Mouse (Mus musculus) left cerebral cortex, postnatal 25 days (tissue): ENCODE data around the gene Esrp2. TPM values are rescaled to one million over a fixed set of nuclear protein-coding genes. Genes with fewer than 3 reads are reported as not detected.

Experiments
- DNase-seq, 2 experiments: peaks; one replicate each; pipeline ENCODE4 v3.0.0; 2022; ENCODE audit warnings: low spot score in 2 of 2, mixed read lengths in 1 of 2
- intact Hi-C: fragments of 180-260 bp; cut with DNase I; formaldehyde crosslinking; loops from one replicate; pipeline ENCODE4 v1.15.1; 2025
- total RNA-seq, 2 experiments: library from RNA; stranded (reverse); gene quantifications; 2 replicates each; pipeline ENCODE4 v1.2.3; 2021

Gene Esrp2
- not detected for total RNA-seq

DNA sequence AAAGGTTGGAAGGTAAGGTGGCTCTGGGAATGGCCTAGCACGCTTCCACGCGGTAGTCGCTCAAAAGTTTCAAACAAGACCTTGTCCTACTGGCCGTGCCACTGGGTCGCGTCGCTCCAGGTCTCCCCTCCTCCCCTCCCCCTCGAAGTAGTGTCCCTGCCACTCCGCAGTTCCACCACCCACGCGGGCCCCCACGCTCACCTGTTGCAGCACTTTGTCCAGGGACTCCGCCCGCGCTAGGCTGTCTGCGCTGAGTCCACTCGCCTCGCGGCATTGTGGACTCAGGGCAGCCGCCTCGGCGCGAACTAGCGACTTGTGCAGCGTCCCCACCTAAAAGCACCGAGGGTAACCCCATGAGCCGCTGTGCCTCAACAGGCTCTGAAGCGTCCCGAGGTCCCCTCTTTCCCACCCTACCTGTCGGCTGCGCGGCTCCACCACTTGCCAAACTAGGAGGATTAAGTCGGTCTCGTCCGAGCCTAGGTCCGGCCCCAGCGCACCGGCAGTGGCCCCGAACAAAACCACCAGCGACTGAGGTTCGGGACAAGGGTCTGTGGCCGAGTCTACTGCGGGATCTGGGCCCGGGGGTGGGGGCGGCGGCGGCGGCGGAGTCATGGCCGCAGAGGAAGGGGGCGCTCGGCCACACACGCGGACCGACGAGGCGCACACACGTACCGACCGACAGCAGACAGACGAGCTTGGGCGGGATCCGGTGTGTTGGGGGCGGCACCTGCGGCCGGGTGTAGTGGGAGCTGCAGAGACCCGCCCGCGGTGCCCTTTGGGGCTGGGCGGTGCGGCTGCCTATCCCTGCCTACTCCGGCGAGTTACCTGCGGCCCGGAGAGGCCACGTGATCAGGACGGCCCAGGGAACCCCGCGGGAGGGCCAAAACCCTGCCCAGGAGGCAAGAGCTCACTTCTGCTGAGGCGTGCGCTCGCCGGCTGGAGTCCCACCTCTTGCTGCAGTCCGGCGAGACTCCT is at the start of gene Esrp2:
TSS of gene Esrp2 (minus strand) at position 819 of the 975 bp plus-strand sequence.
- DNase-seq = no peak
- intact Hi-C loops = loop anchor here (10.0 kb wide), 1 partner anchor 268 kb away; no protein-coding TSS in a partner anchor

DNA sequence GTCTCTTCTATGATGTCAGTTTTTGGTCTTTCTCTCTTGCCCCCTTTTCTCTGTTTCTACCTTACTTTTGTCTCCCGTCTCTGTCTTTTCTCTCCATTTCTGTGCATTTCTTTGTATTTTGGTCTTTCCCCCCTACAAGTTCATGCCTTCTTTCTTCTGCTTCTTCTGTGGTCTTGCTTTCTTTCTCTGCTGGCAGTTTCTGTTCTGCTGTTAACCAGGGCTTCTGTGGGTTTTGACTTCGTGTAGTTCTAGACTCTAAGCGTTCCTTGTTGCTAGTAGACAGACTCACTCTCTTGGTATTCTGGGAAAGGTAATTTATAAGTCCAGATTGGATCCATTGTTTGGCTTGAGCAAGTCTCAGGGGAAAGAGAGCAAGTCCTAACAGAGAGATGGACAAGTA is 49.6 kb upstream of the Esrp2 start:
- intact Hi-C loops = no loop called here
- no peak for DNase-seq

DNA sequence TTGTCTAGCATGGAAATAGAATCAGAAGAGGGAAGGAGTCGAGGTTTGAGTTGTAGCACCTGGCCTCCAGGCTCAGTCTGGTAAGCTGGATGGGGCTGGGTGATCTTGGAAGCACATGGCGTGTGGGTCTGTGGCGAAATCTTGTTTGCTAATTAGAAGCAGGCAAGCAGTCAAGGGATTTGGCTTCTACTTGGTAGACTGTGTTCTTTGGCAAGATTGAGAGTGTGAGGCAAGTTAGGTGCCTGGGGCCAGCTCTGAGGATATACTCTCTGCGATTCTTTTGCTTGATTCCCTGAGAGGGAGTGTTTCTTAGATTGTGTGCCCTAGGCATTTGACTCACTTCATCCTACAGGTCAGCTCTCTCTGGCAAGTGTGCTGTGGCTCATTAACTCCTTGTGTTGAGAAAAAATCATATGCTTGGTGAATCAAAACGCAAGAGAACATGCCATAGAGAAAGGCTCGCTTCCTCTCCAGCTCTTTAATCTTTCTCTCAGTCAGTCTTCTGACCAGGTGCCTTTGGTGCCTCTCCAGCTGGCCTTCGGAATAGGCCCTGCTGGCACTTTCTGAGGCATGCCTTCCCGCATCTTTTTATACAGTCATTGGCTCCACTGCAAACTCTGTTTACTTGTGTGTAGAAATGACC is 49.0 kb upstream of the Esrp2 start:
- DNase-seq = peak in 1 of 2 experiments; percentile 38
- intact Hi-C loops = no loop called here

DNA sequence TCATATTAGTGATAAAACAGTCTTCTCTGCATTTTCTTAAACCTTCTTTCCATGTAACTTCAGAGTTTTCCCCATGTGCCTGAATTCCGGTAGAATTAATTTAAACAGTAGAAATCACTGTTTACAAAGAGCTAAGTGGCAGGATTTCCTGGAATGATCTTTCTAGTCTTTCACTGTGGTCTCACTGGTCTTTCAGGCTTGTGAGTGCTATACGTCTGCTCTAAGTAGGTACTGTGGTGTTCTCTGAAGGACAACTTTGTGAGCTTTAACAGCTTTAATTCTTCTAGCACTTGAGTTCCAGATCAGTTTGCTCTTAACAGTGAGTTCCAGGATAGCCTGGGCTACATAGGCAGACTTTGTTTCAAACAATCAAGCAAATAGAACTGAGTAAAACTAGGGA is 41.7 kb upstream of the Esrp2 start:
- no peak for DNase-seq
- intact Hi-C loops = no loop called here

DNA sequence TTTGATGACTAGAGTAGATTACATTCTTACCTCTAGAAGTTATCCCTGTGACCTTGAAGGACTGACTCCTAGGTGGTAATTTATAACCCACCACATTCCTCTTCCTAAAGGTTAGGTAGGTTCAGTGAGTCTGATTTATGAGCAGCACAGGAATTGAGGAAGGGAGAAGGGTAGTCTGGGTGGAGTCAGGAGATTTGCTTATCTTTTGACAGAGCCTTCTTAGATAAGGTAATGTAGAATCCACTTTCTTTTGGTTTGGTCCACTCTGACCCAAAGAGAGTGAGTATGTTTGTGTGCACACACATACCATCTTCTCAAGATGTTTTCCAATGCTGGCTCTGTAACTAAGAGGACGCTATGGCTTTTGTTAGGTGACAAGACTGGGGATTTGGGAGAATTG is 40.8 kb upstream of the Esrp2 start:
- DNase-seq = no peak
- intact Hi-C loops = no loop called here

DNA sequence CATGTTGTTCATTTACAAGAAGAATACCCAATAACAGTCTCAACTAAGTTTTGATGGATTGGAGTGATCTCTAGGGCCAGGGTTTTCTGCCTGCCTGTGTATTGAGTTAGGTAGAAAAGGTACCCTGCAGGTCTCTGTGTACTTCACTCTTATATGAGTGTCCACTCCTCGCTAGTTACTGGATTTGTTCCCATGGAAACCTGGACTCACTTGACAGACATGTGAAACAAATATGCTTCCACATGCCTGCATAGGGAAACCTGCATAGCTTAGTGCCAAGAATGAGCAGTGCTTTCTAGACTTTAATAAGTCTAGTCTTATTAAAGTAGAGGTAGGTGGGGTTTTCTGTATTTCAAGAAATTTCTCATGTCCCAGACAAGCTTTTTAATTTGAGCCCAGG is 40.1 kb upstream of the Esrp2 start:
- intact Hi-C loops = no loop called here
- no peak for DNase-seq

DNA sequence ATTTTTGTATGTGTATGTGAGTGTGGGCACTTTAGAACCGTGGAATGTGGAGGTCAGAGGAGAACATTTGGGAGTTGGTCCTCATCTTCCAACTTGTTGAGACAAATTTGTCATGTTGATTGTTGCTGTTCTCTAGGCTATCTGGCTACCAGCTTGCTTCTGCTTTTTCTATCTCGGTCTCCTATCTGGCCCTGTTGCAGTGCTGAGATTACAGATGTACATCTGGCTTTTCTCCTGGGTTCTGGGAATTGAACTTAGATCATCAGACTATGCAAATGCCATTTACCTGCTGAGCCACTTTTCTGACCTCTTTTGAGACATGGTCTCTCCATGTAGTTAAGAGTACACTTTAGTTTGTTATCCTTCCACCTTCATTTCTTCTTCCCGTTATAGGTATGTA is 36.8 kb upstream of the Esrp2 start:
- intact Hi-C loops = no loop called here
- DNase-seq = no peak

DNA sequence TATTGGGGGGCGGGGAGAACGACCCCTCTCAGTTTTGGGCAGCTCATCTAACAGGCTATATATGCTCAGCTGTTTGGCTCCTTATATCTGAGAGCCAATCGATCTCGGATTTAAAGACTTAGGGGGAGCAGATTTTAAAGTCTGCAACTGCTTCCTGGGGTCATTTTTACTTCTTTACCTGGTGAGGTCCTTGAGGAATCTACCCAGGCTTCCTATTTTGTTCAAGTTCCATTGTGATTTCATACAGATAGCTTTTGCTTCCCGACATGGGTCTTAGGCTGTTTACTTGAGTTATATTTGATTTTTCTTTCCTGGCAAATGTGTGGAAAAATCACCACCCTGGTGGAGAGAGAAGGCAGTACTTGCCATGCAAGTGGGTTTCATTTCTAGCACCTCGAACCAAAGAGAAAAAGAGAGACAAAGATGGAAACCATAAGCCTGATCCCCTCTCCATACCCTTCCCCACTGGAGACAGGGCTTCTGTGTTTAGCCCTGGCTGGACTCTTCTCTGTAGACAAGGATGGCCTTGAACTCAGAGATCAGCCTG is 33.2 kb upstream of the Esrp2 start:
- DNase-seq = no peak
- intact Hi-C loops = loop anchor here (2.0 to 5.0 kb wide), 2 partner anchors 29 to 42 kb away; partner anchors contain the start of genes Prmt7 and Slc7a6os

DNA sequence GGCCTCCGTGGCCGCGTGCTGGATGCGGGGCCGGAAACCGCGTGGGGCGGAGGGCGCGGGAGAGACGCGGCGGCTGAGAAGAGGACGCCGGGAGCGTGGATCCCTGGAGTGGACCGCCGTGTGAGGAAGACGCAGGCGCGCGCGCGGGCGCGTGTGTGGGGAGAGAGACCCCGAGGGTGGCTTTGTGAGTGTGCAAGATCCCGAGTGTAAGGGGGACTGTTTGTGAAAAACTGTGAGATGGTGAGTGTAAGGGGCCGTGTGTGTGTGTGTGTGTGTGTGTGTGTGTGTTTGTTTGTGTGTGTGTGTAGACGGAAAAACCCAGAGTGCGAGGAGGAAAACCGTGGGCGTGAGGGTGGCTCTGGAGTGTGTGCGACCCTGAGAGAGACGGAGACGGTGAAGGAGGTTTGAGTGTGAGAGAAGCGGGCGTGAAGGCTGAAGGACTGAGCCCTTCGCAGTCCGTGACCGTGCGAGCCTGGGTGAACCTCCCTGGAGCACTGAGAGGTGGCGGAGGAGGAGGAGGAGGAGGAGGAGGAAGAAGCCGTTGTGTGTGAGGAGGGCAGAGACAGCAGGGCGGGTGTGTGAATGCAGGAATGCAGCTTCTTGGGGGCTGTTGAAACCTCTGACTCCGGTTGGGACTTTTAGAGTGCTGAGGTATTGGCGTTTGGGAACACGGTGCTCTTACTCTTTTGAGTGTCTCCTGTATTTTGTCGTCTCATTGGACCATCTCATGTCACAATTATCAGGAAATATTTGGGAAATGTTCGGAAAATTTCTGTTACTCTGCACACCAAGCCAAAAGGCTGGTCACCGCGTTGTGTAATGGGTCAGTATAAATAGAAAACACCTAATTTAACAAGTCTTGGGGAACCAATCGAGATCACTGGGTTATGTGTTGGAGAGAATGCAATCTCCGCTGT is 32.5 kb upstream of the Esrp2 start:
- intact Hi-C loops = loop anchor here (2.0 to 5.0 kb wide), 2 partner anchors 30 to 43 kb away; partner anchors contain the start of genes Prmt7 and Slc7a6os
- DNase-seq = peak; percentile 76 to 81

DNA sequence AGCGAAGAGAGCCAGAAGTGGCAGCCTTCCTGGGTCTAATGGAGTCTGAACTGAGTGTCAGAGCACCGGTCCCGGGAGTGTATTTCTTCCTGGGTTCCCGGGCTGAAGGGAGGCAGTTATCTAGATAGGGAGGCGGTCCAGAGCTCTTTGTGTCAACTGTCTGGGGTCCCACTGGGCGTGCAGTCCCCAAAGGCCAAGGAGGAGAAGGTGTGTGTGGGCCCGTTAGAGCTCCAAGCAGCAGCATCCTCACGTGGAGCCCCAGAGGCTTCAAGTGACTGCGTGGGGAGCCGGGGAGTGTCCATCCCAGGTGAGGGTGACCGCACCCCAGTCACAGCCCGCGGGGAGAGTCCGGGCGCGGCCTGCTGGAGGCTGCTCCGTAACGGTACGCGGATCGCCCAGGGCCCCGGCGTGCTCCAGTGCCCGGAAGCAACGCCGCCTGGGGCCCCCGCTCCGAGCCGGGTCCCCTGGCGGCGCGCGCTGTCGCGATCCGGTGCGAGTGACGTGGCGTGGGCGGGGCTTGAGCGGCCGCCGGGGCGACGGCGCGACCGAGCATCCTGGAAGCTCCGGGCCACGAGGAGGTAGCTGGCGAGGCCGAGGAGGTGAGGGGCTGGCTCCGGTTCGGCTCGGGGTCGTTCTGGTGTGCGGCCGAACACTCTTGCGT is 31.7 kb upstream of the Esrp2 start, which contains the start of gene Slc7a6:
TSS of gene Slc7a6 (plus strand) at position 502 of the 661 bp plus-strand sequence.
- intact Hi-C loops = loop anchor here (2.0 to 5.0 kb wide), 2 partner anchors 30 to 44 kb away; partner anchors contain the start of genes Prmt7 and Slc7a6os

DNA sequence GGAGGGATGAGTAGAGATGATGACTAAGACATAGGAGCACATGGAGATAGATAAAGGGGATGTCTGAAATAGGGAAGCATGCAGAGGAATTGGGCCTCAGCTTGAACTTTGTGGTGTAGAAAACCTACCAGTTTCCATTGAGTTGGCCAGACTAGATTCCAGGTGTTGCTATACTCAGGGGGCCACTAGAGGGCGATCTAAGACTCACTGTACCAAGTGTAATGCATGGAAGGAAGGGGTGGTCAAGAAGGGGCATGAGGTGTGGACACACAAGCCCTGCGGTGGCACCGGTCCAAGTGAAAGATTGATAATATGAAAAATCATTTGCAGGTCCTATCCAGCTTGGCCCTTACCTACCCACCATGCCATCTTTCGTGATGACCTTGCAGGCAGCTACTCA is 28.7 kb upstream of the Esrp2 start:
- intact Hi-C loops = loop anchor here (5.0 kb wide), 1 partner anchor 47 kb away; the partner anchor contains the start of genes Prmt7 and Slc7a6os
- peak; percentile 73 to 82 for DNase-seq

More for the DNA sequence above, 31.7 kb upstream of the Esrp2 start, which contains the start of gene Slc7a6:
- DNase-seq = peak; percentile 86 to 91

DNA sequence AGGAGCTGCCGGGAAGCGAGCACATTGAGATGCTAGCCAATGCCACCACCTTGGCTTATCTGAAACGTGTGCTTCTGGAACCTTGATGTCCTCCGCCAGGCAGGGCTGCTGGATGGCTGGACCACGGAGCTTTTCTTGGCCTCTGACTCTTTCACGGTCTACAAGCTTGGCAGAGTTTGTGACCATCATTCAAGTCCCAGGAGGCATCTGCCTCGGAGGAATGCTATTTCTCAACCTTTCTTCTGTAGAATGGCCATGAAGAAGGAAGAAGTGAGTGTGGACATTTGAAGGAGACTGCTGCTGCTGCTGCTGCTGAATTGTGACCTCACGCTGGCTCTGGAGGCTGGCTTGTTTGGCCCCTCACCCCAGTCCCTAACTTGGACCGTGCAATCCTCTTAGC is 26.5 kb upstream of the Esrp2 start:
- intact Hi-C loops = no loop called here
- DNase-seq = no peak

DNA sequence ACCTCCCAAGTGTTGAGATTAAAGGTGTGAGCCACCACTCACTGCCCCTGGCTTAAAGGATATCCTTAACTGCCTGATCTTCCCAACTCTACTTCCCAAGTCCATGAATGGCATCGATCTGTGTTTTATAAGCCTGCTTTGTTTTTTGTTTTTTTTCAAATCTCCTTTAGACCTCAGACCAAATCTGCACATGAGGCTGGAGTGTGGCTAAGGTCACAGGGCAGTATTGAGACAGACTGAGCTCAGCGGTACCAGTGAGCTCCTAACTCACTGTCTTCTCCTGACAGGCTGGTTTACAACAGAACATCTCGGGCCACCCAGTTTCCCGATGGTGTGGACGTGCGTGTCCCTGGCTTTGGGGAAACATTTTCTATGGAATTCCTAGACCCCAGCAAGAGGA is 23.1 kb upstream of the Esrp2 start:
- no peak for DNase-seq
- intact Hi-C loops = no loop called here

DNA sequence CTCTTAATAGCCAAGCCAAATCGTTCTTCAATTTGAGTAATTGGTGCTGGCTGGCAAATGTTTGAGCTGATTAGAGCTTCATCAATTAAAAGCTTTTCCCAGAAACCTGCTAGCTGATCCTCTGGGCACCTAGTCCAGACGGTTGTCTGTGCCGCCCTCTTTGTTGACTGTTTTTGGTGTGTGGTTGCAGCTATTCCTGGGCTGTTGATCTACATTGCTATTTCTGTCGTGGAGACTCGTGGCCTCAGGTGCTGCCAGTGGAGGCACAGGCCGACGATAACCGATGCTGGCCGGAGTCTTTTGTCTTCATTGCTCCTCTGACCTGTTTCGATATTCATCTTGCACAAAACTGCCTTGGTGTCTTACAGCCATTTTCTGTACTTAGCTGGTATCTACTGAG is 21.6 kb upstream of the Esrp2 start:
- intact Hi-C loops = no loop called here
- no peak for DNase-seq

DNA sequence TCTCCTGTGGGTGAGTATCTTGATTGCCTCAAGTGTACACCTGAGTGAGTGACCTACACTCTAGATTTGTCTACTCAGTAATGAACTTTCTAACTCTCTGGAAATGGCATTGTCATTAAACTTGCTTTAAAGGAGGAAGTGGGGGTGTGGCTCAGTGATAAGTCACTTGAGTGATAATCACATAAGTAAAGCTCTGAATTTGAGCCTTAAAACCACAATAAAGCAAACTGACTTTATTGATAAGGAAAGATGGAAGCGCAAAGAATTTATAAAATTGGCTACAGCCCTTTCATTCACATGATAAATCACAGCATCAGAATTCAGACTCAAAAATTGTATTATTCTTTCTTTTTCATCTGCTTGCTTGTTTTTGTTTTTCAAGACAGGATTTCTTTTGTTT is 20.6 kb upstream of the Esrp2 start:
- intact Hi-C loops = no loop called here
- no peak for DNase-seq

DNA sequence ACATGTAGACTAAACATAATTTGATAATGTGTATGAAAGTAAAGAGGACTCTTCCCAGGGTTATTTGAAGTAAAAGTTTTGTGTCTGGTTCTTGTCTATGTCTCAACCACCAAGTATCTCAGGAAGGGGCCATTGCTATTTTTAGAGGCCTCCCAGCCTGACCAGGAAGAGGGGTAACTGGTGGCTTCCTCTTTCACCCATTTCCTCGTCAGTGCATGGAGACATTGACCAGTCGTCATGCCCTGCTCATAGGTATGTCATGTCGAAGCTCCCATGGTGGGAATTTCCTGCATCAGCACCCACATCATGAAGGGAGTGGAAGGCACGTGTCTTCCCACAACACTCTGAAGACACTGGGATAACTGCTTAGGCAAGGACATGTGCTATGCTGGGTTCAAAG is 16.1 kb upstream of the Esrp2 start:
- peak in 1 of 2 experiments; percentile 29 for DNase-seq
- intact Hi-C loops = no loop called here

DNA sequence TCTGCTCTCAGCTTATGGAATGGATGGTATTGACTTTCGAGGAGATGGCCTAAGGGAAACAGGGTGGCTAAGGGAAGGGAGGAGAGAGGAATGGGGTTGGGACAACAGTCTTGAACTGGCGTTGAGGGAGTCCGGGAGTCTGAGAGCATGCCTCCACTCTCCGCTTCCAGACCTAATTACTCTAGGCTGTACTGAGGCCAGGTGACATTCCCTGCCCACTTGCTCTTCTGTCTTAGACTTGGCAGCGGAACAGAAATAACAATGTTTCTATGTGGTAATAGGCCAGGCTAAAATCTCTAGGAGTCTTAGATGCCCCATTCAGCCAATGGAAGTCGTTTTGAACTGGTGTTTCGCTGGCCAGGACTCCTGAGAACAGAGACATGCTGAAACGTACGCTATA is 14.3 kb upstream of the Esrp2 start:
- intact Hi-C loops = no loop called here
- no peak for DNase-seq

DNA sequence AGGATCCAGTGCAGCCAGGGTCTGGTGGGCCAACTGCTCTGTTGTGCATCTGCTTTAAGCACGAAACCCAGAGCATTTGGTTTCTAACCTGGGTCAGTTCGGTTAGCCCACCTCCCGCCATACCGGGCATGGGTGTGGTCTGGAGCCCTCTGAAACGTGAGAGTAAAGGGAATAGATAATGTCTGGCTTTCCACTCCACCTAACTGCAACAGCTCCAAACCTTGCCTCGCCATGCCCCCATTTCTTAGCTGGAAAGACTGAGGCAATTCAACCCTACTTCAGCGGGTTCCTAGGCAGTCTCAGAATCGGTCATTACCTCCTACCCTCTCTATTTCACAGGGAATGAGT is 13.9 kb upstream of the Esrp2 start:
- no peak for DNase-seq
- intact Hi-C loops = no loop called here
